Mouse (Mus musculus): ENCODE data around the gene Saxo1. TPM values are rescaled to one million over a fixed set of nuclear protein-coding genes. Genes with fewer than 3 reads are reported as not detected.

The Saxo1 gene
- polyA plus RNA-seq (2016; fragmentation: Nextera tagmentation; extraction: Ambion mirVana): 0.15 and 0.28 TPM in 2 replicates

GRCm38 (mm10) chr4:86558228-86558627, at the start of gene Saxo1:
Gene Saxo1 (minus strand): TSS chr4:86558328.
- no peak within 1 kb of the TSS for H3K27ac ChIP-seq
- WGBS: 91% methylated on average over 7 of the region's 7 CpGs

GRCm38 (mm10) chr4:86591304-86591703, 33.2 kb upstream of the Saxo1 start:
- Histone ChIP-seq H3K27me3 (no peaks in the 10 kb centered on the region), H3K27ac (no peak overlapping the region), H3K9me3 (no peaks in the 10 kb centered on the region), H3K4me2 (no peak overlapping the region), H3K36me3 (peaks cover 58% of the 10 kb centered on the region), H3K4me1 (replicated peaks) (no peaks in the 10 kb centered on the region), H3K9ac (replicated peaks) (no peak overlapping the region), H3K4me3 (replicated peaks) (no peak overlapping the region)
- 88% methylated on average over 2 of the region's 2 CpGs for WGBS
- ATAC-seq (ENCODE audit: insufficient number of reproducible peaks, insufficient read depth, low FRiP score, low TSS enrichment, low read depth): no peak

More at GRCm38 (mm10) chr4:86558228-86558627, at the start of gene Saxo1:
- H3K9ac ChIP-seq (replicated peaks): no peak within 1 kb of the TSS
- no peaks in the 10 kb centered on the region for H3K36me3 ChIP-seq
- H3K4me1 ChIP-seq (replicated peaks): peaks cover 7% of the 10 kb centered on the region; the same call in 1 of the 2 replicates
- no peak within 1 kb of the TSS for H3K4me3 ChIP-seq (replicated peaks)
- no peaks in the 10 kb centered on the region for H3K9me3 ChIP-seq
- no peaks in the 10 kb centered on the region for H3K27me3 ChIP-seq
- no peak within 1 kb of the TSS for H3K4me2 ChIP-seq
- ATAC-seq (ENCODE audit: insufficient number of reproducible peaks, insufficient read depth, low FRiP score, low TSS enrichment, low read depth): no peak

GRCm38 (mm10) chr4:86588236-86588635, 30.1 kb upstream of the Saxo1 start:
- no peak overlapping the region for H3K9ac ChIP-seq (replicated peaks)
- H3K4me3 ChIP-seq (replicated peaks): no peak overlapping the region
- ATAC-seq (ENCODE audit: insufficient number of reproducible peaks, insufficient read depth, low FRiP score, low TSS enrichment, low read depth): no peak
- no peak overlapping the region for H3K4me2 ChIP-seq
- H3K9me3 ChIP-seq: no peaks in the 10 kb centered on the region
- no peaks in the 10 kb centered on the region for H3K27me3 ChIP-seq
- H3K36me3 ChIP-seq: peaks cover 77% of the 10 kb centered on the region
- no peaks in the 10 kb centered on the region for H3K4me1 ChIP-seq (replicated peaks)
- no peak overlapping the region for H3K27ac ChIP-seq
- WGBS: 85% methylated on average over 3 of the region's 3 CpGs

- peaks cover 12% of the 10 kb centered on the region for H3K4me1 ChIP-seq (replicated peaks)
- H3K9ac ChIP-seq (replicated peaks): no peak overlapping the region
- no peaks in the 10 kb centered on the region for H3K27me3 ChIP-seq
- WGBS: 86% methylated on average over 3 of the region's 3 CpGs
- H3K27ac ChIP-seq: no peak overlapping the region
- no peak overlapping the region for H3K4me3 ChIP-seq (replicated peaks)
- no peak overlapping the region for H3K4me2 ChIP-seq
- peaks cover 63% of the 10 kb centered on the region for H3K36me3 ChIP-seq
- no peak for ATAC-seq (ENCODE audit: insufficient number of reproducible peaks, insufficient read depth, low FRiP score, low TSS enrichment, low read depth)
- no peaks in the 10 kb centered on the region for H3K9me3 ChIP-seq
Measured at GRCm38 (mm10) chr4:86580591-86580990, 22.5 kb upstream of the Saxo1 start.

- ATAC-seq (ENCODE audit: insufficient number of reproducible peaks, insufficient read depth, low FRiP score, low TSS enrichment, low read depth): no peak
- WGBS: 64% methylated on average over 4 of the region's 4 CpGs
- peaks cover 58% of the 10 kb centered on the region for H3K36me3 ChIP-seq
Measured at GRCm38 (mm10) chr4:86580056-86580455, 21.9 kb upstream of the Saxo1 start.

GRCm38 (mm10) chr4:86576630-86577225, 18.6 kb upstream of the Saxo1 start:
- H3K36me3 ChIP-seq: peaks cover 29% of the 10 kb centered on the region
- H3K27me3 ChIP-seq: no peaks in the 10 kb centered on the region
- 8% methylated on average over 11 of the region's 11 CpGs for WGBS
- H3K9ac ChIP-seq (replicated peaks): peak overlapping the region; percentile 81
- H3K4me1 ChIP-seq (replicated peaks): peaks cover 12% of the 10 kb centered on the region
- peak overlapping the region; percentile 86 for H3K4me2 ChIP-seq
- H3K9me3 ChIP-seq: no peaks in the 10 kb centered on the region
- no peak overlapping the region for H3K27ac ChIP-seq
- H3K4me3 ChIP-seq (replicated peaks): peak overlapping the region; percentile 86
- ATAC-seq (ENCODE audit: insufficient number of reproducible peaks, insufficient read depth, low FRiP score, low TSS enrichment, low read depth): no peak

More at GRCm38 (mm10) chr4:86580056-86580455, 21.9 kb upstream of the Saxo1 start:
- Histone ChIP-seq H3K27ac (no peak overlapping the region), H3K9me3 (no peaks in the 10 kb centered on the region), H3K9ac (replicated peaks) (no peak overlapping the region), H3K4me1 (replicated peaks) (peaks cover 12% of the 10 kb centered on the region), H3K4me3 (replicated peaks) (no peak overlapping the region), H3K27me3 (no peaks in the 10 kb centered on the region), H3K4me2 (no peak overlapping the region)

GRCm38 (mm10) chr4:86576120-86576541, 18.0 kb upstream of the Saxo1 start:
- Histone ChIP-seq H3K4me2 (peak overlapping the region; percentile 86), H3K9ac (replicated peaks) (peak overlapping the region; percentile 81), H3K27ac (peak overlapping the region; percentile 97), H3K36me3 (peaks cover 27% of the 10 kb centered on the region), H3K27me3 (no peaks in the 10 kb centered on the region), H3K9me3 (no peaks in the 10 kb centered on the region), H3K4me3 (replicated peaks) (peak overlapping the region; percentile 86), H3K4me1 (replicated peaks) (peaks cover 12% of the 10 kb centered on the region)
- no peak for ATAC-seq (ENCODE audit: insufficient number of reproducible peaks, insufficient read depth, low FRiP score, low TSS enrichment, low read depth)
- under 1% methylated on average over 20 of the region's 20 CpGs for WGBS

GRCm38 (mm10) chr4:86575283-86575983, 17.3 kb upstream of the Saxo1 start, which contains the start of gene Rraga:
Gene Rraga (plus strand): TSS chr4:86575668.
- peak within 1 kb of the TSS; percentile 86 for H3K4me3 ChIP-seq (replicated peaks)
- peak within 1 kb of the TSS; percentile 81 for H3K9ac ChIP-seq (replicated peaks)
- peaks cover 12% of the 10 kb centered on the region for H3K4me1 ChIP-seq (replicated peaks)
- H3K4me2 ChIP-seq: peak within 1 kb of the TSS; percentile 86
- peak within 1 kb of the TSS; percentile 97 for H3K27ac ChIP-seq
- H3K9me3 ChIP-seq: no peaks in the 10 kb centered on the region
- H3K27me3 ChIP-seq: no peaks in the 10 kb centered on the region
- ATAC-seq (ENCODE audit: insufficient number of reproducible peaks, insufficient read depth, low FRiP score, low TSS enrichment, low read depth): peak; percentile 96
- under 1% methylated on average over 53 of the region's 53 CpGs for WGBS
- H3K36me3 ChIP-seq: peaks cover 20% of the 10 kb centered on the region

GRCm38 (mm10) chr4:86574939-86575282, 16.8 kb upstream of the Saxo1 start:
- ATAC-seq (ENCODE audit: insufficient number of reproducible peaks, insufficient read depth, low FRiP score, low TSS enrichment, low read depth): 0 out of 2 replicates have a peak, but pooled peaks have one; percentile 1
- WGBS: 22% methylated on average over 6 of the region's 6 CpGs
- H3K27ac ChIP-seq: peak overlapping the region; percentile 97

GRCm38 (mm10) chr4:86561061-86561460, 2.9 kb upstream of the Saxo1 start:
- 89% methylated on average over 3 of the region's 3 CpGs for WGBS
- Histone ChIP-seq H3K4me3 (replicated peaks) (no peak overlapping the region), H3K36me3 (no peaks in the 10 kb centered on the region), H3K9me3 (no peaks in the 10 kb centered on the region), H3K27ac (no peak overlapping the region), H3K9ac (replicated peaks) (no peak overlapping the region), H3K4me1 (replicated peaks) (peaks cover 7% of the 10 kb centered on the region; the same call in 1 of the 2 replicates), H3K27me3 (no peaks in the 10 kb centered on the region), H3K4me2 (no peak overlapping the region)
- ATAC-seq (ENCODE audit: insufficient number of reproducible peaks, insufficient read depth, low FRiP score, low TSS enrichment, low read depth): no peak

More at GRCm38 (mm10) chr4:86574939-86575282, 16.8 kb upstream of the Saxo1 start:
- Histone ChIP-seq H3K9ac (replicated peaks) (peak overlapping the region; percentile 61), H3K9me3 (no peaks in the 10 kb centered on the region), H3K4me3 (replicated peaks) (peak overlapping the region; percentile 86), H3K36me3 (peaks cover 14% of the 10 kb centered on the region), H3K4me1 (replicated peaks) (peaks cover 12% of the 10 kb centered on the region), H3K27me3 (no peaks in the 10 kb centered on the region), H3K4me2 (peak overlapping the region; percentile 86)

GRCm38 (mm10) chr4:86559006-86559405, 878 bp upstream of the Saxo1 start:
- H3K27ac ChIP-seq: no peak overlapping the region
- 68% methylated on average over 4 of the region's 4 CpGs for WGBS
- no peak overlapping the region for H3K4me2 ChIP-seq
- H3K9me3 ChIP-seq: no peaks in the 10 kb centered on the region
- H3K36me3 ChIP-seq: no peaks in the 10 kb centered on the region
- ATAC-seq (ENCODE audit: insufficient number of reproducible peaks, insufficient read depth, low FRiP score, low TSS enrichment, low read depth): no peak
- no peaks in the 10 kb centered on the region for H3K27me3 ChIP-seq
- no peak overlapping the region for H3K9ac ChIP-seq (replicated peaks)
- no peak overlapping the region for H3K4me3 ChIP-seq (replicated peaks)
- H3K4me1 ChIP-seq (replicated peaks): peaks cover 7% of the 10 kb centered on the region; the same call in 1 of the 2 replicates

All from limb, embryonic 12.5 days (tissue).